ENCODE assay signal across 10 mouse cellular contexts in genomic region chr5:120673626-120674025, GRCm38 (mm10). TPM values are rescaled to one million over a fixed set of nuclear protein-coding genes. Genes with fewer than 3 reads are reported as not detected.
DNase-seq lines count a peak whose midpoint lies in the region; ATAC-seq and TF ChIP-seq lines count a peak whose summit lies in the region.
"Had no signal": no experiment of that assay in that cellular context is flagged by ENCODE, and none has a peak within 500 bp of the region (broad histone marks: within the 10 kb centered on the region; RNA-seq: fewer than 3 reads in every experiment).

No protein-coding gene starts in this region.

- TF ChIP-seq POLR2A in olfactory bulb, adult 2 months (IDR thresholded peaks at IDR 0.05; ENCODE audit: insufficient read depth, low read depth, low read length): no peak

- 5% methylated on average over 12 of the region's 12 CpGs for WGBS in liver, embryonic 12.5 days (ENCODE audit: insufficient replicate concordance)
- WGBS in heart, embryonic 15.5 days: 4% methylated on average over 12 of the region's 12 CpGs
- 12% methylated on average over 12 of the region's 12 CpGs for WGBS in olfactory bulb, adult 2 months

- H3K9ac ChIP-seq in liver, embryonic 12.5 days: no peak overlapping the region
- H3K9ac ChIP-seq in heart, embryonic 15.5 days: no peak overlapping the region
- H3K9ac ChIP-seq: heart, embryonic 13.5 days; stomach, embryonic 15.5 days had no signal

- peaks cover 27% of the 10 kb centered on the region for H3K27me3 ChIP-seq in liver, embryonic 12.5 days (replicated peaks)
- peaks cover 16% of the 10 kb centered on the region; the same call in 1 of the 2 replicates for H3K27me3 ChIP-seq in heart, embryonic 15.5 days
- H3K27me3 ChIP-seq: stomach, embryonic 15.5 days had no signal

- H3K27ac ChIP-seq in liver, embryonic 12.5 days: no peak overlapping the region
- H3K27ac ChIP-seq in heart, embryonic 15.5 days: no peak overlapping the region
- H3K27ac ChIP-seq in olfactory bulb, adult 2 months (ENCODE audit: insufficient read depth, low read depth, low read length): no peak overlapping the region
- H3K27ac ChIP-seq: heart, embryonic 13.5 days; stomach, embryonic 15.5 days had no signal

- ATAC-seq in liver, embryonic 12.5 days: no peak
- ATAC-seq in heart, embryonic 15.5 days (replicated peaks; ENCODE audit: insufficient number of reproducible peaks, insufficient read depth, low FRiP score, low read depth): peak; percentile 8; the same call in 1 of the 2 replicates

- TF ChIP-seq CTCF in olfactory bulb, adult 2 months (IDR thresholded peaks at IDR 0.05; ENCODE audit: insufficient read depth, low read depth, low read length): peak; percentile 93

- no peaks in the 10 kb centered on the region for H3K36me3 ChIP-seq in liver, embryonic 12.5 days
- no peaks in the 10 kb centered on the region for H3K36me3 ChIP-seq in heart, embryonic 15.5 days
- H3K36me3 ChIP-seq: heart, embryonic 13.5 days; stomach, embryonic 15.5 days had no signal

- no peak overlapping the region for H3K4me2 ChIP-seq in liver, embryonic 12.5 days
- H3K4me2 ChIP-seq in heart, embryonic 15.5 days: no peak overlapping the region
- H3K4me2 ChIP-seq: heart, embryonic 13.5 days had no signal

- H3K4me3 ChIP-seq in liver, embryonic 12.5 days: no peak overlapping the region
- no peak overlapping the region for H3K4me3 ChIP-seq in heart, embryonic 15.5 days
- H3K4me3 ChIP-seq in olfactory bulb, adult 2 months (ENCODE audit: insufficient read depth, low read depth, low read length): no peak overlapping the region
- H3K4me3 ChIP-seq: heart, embryonic 13.5 days; stomach, embryonic 15.5 days had no signal

- H3K9me3 ChIP-seq in liver, embryonic 12.5 days (replicated peaks): no peaks in the 10 kb centered on the region
- no peaks in the 10 kb centered on the region for H3K9me3 ChIP-seq in heart, embryonic 15.5 days (replicated peaks)
- H3K9me3 ChIP-seq: heart, embryonic 13.5 days; stomach, embryonic 15.5 days had no signal

- intact Hi-C loops in left cerebral cortex, postnatal 4 days (cut with DNase I): no loop called here

- DNase-seq in liver (peak; percentile 62), NIH3T3 (ENCODE audit: low read depth) (peak; percentile 76)
- DNase-seq in cerebellum, adult 9-11 months: peak; percentile 62
- DNase-seq in left cerebral cortex, postnatal 4 days: peak; percentile 69
- peak; percentile 84 for DNase-seq in thymus, postnatal 14 days

- no peaks in the 10 kb centered on the region for H3K4me1 ChIP-seq in liver, embryonic 12.5 days
- peaks cover 2% of the 10 kb centered on the region; the same call in 1 of the 2 replicates for H3K4me1 ChIP-seq in heart, embryonic 15.5 days (replicated peaks)
- H3K4me1 ChIP-seq in olfactory bulb, adult 2 months (ENCODE audit: control insufficient read depth, insufficient read depth, low read length): 0 out of 2 replicates have a peak, but pooled peaks cover 5% of the 10 kb centered on the region
- H3K4me1 ChIP-seq: heart, embryonic 13.5 days had no signal

RNA-seq across cellular contexts. Expression of gene Rasal1, which starts 25.0 kb away (rescaled TPM):
- polyA plus RNA-seq in liver, embryonic 12.5 days (2016; fragmentation: Nextera tagmentation; extraction: Ambion mirVana): 0.19 and 0.20 TPM in 2 replicates
- polyA plus RNA-seq in heart, embryonic 15.5 days (2015; fragmentation: Nextera tagmentation; extraction: Ambion mirVana): 0.25 and 0.55 TPM in 2 replicates
- 10 to 100 TPM; 42.2 to 54.6 TPM for total RNA-seq in left cerebral cortex, postnatal 4 days (2021)
- polyA plus RNA-seq in olfactory bulb, adult 2 months (2012; ENCODE audit: insufficient read depth, insufficient read length, low replicate concordance, missing spikeins): not detected in 2 replicates

RNA-seq across cellular contexts. Expression of gene Dtx1, which starts 38.1 kb away (rescaled TPM):
- polyA plus RNA-seq in liver, embryonic 12.5 days (2016; fragmentation: Nextera tagmentation; extraction: Ambion mirVana): 0.37 and 0.67 TPM in 2 replicates
- polyA plus RNA-seq in heart, embryonic 15.5 days (2015; fragmentation: Nextera tagmentation; extraction: Ambion mirVana): 1.9 and 12.3 TPM in 2 replicates
- total RNA-seq in left cerebral cortex, postnatal 4 days (2021): 100 to 1,000 TPM; 122 to 124 TPM
- polyA plus RNA-seq in olfactory bulb, adult 2 months (2012; ENCODE audit: insufficient read depth, insufficient read length, low replicate concordance, missing spikeins): not detected in 2 replicates

RNA-seq across cellular contexts. Expression of gene Cfap73, which starts 39.6 kb away (rescaled TPM):
- not detected in 2 replicates for polyA plus RNA-seq in liver, embryonic 12.5 days (2016; fragmentation: Nextera tagmentation; extraction: Ambion mirVana)
- polyA plus RNA-seq in heart, embryonic 15.5 days (2015; fragmentation: Nextera tagmentation; extraction: Ambion mirVana): 0.15 TPM in 1 of 2 replicates, not detected in the other
- under 1 TPM in 1 of 2 experiments, not detected in 1; 0.40 TPM for total RNA-seq in left cerebral cortex, postnatal 4 days (2021)
- polyA plus RNA-seq in olfactory bulb, adult 2 months (2012; ENCODE audit: insufficient read depth, insufficient read length, low replicate concordance, missing spikeins): not detected in 2 replicates
- polyA plus RNA-seq: heart, embryonic 13.5 days; stomach, embryonic 15.5 days had no signal
